Mouse (Mus musculus): Measurements from ENCODE around the gene Glrx5. TPM values are rescaled to one million over a fixed set of nuclear protein-coding genes. Genes with fewer than 3 reads are reported as not detected.

Gene Glrx5
- polyA plus RNA-seq (2014; fragmentation: Nextera tagmentation; extraction: Ambion mirVana) = 188 and 190 TPM in 2 replicates

- H3K4me3 ChIP-seq (ENCODE audit: low read depth, low read length) = peak within 1 kb of the TSS; percentile 92
- no peaks in the 10 kb centered on the region for H3K27me3 ChIP-seq (ENCODE audit: control insufficient read depth, insufficient read depth, low read length)
- H3K36me3 ChIP-seq (replicated peaks; ENCODE audit: control insufficient read depth, insufficient read depth, low read depth, low read length) = peaks cover 3% of the 10 kb centered on the region; the same call in 1 of the 2 replicates
- peak within 1 kb of the TSS; percentile 83 for H3K4me2 ChIP-seq (ENCODE audit: low read depth, low read length)
- peak; percentile 99 for ATAC-seq (replicated peaks; ENCODE audit: insufficient number of reproducible peaks, low FRiP score, low TSS enrichment, low read depth)
- peak within 1 kb of the TSS; percentile 59 for H3K27ac ChIP-seq (replicated peaks; ENCODE audit: low read depth, low read length)
- no peaks in the 10 kb centered on the region for H3K9me3 ChIP-seq (replicated peaks; ENCODE audit: control insufficient read depth, low read length)
- DNase-seq (ENCODE audit: low spot score) = peak; percentile 100
- peak within 1 kb of the TSS; percentile 87 for H3K9ac ChIP-seq (replicated peaks; ENCODE audit: low read length)
- under 1% methylated on average over 71 of the region's 72 CpGs for WGBS
- H3K4me1 ChIP-seq (ENCODE audit: control insufficient read depth, insufficient read depth, low read length) = peaks cover 2% of the 10 kb centered on the region; the same call in 1 of the 2 replicates
Observed at GRCm38 (mm10) chr12:105032147-105032831, at the start of gene Glrx5. Glrx5 (plus strand) TSS chr12:105032688.

- Histone ChIP-seq H3K4me2 (ENCODE audit: low read depth, low read length) (no peak overlapping the region), H3K4me1 (ENCODE audit: control insufficient read depth, insufficient read depth, low read length) (peaks cover 2% of the 10 kb centered on the region; the same call in 1 of the 2 replicates), H3K4me3 (ENCODE audit: low read depth, low read length) (no peak overlapping the region), H3K9me3 (replicated peaks; ENCODE audit: control insufficient read depth, low read length) (no peaks in the 10 kb centered on the region), H3K9ac (replicated peaks; ENCODE audit: low read length) (no peak overlapping the region), H3K27me3 (ENCODE audit: control insufficient read depth, insufficient read depth, low read length) (no peaks in the 10 kb centered on the region), H3K27ac (replicated peaks; ENCODE audit: low read depth, low read length) (no peak overlapping the region), H3K36me3 (replicated peaks; ENCODE audit: control insufficient read depth, insufficient read depth, low read depth, low read length) (no peaks in the 10 kb centered on the region)
- peak; percentile 82 for DNase-seq (ENCODE audit: low spot score)
- 26% methylated on average over 7 of the region's 7 CpGs for WGBS
- ATAC-seq (replicated peaks; ENCODE audit: insufficient number of reproducible peaks, low FRiP score, low TSS enrichment, low read depth) = no peak
Observed at GRCm38 (mm10) chr12:104983476-104983875, 49.0 kb upstream of the Glrx5 start.

GRCm38 (mm10) chr12:104985088-104985487, 47.4 kb upstream of the Glrx5 start:
- H3K9me3 ChIP-seq (replicated peaks; ENCODE audit: control insufficient read depth, low read length) = no peaks in the 10 kb centered on the region
- no peaks in the 10 kb centered on the region for H3K27me3 ChIP-seq (ENCODE audit: control insufficient read depth, insufficient read depth, low read length)
- ATAC-seq (replicated peaks; ENCODE audit: insufficient number of reproducible peaks, low FRiP score, low TSS enrichment, low read depth) (no peak), DNase-seq (ENCODE audit: low spot score) (no peak)
- WGBS = 84% methylated on average over 5 of the region's 5 CpGs
- no peak overlapping the region for H3K27ac ChIP-seq (replicated peaks; ENCODE audit: low read depth, low read length)
- H3K36me3 ChIP-seq (replicated peaks; ENCODE audit: control insufficient read depth, insufficient read depth, low read depth, low read length) = no peaks in the 10 kb centered on the region
- H3K9ac ChIP-seq (replicated peaks; ENCODE audit: low read length) = no peak overlapping the region
- H3K4me3 ChIP-seq (ENCODE audit: low read depth, low read length) = no peak overlapping the region
- H3K4me2 ChIP-seq (ENCODE audit: low read depth, low read length) = no peak overlapping the region
- H3K4me1 ChIP-seq (ENCODE audit: control insufficient read depth, insufficient read depth, low read length) = peaks cover 2% of the 10 kb centered on the region; the same call in 1 of the 2 replicates

- H3K27ac ChIP-seq (replicated peaks; ENCODE audit: low read depth, low read length) = no peak overlapping the region
- no peaks in the 10 kb centered on the region for H3K36me3 ChIP-seq (replicated peaks; ENCODE audit: control insufficient read depth, insufficient read depth, low read depth, low read length)
- DNase-seq (ENCODE audit: low spot score) (no peak), ATAC-seq (replicated peaks; ENCODE audit: insufficient number of reproducible peaks, low FRiP score, low TSS enrichment, low read depth) (no peak)
- H3K9me3 ChIP-seq (replicated peaks; ENCODE audit: control insufficient read depth, low read length) = no peaks in the 10 kb centered on the region
- no peak overlapping the region for H3K9ac ChIP-seq (replicated peaks; ENCODE audit: low read length)
- H3K4me2 ChIP-seq (ENCODE audit: low read depth, low read length) = no peak overlapping the region
- no peaks in the 10 kb centered on the region for H3K27me3 ChIP-seq (ENCODE audit: control insufficient read depth, insufficient read depth, low read length)
- H3K4me1 ChIP-seq (ENCODE audit: control insufficient read depth, insufficient read depth, low read length) = peaks cover 2% of the 10 kb centered on the region; the same call in 1 of the 2 replicates
- no peak overlapping the region for H3K4me3 ChIP-seq (ENCODE audit: low read depth, low read length)
- 90% methylated on average over 2 of the region's 2 CpGs for WGBS
Observed at GRCm38 (mm10) chr12:104986001-104986400, 46.5 kb upstream of the Glrx5 start.

- Histone ChIP-seq H3K4me1 (ENCODE audit: control insufficient read depth, insufficient read depth, low read length) (peaks cover 2% of the 10 kb centered on the region; the same call in 1 of the 2 replicates), H3K4me2 (ENCODE audit: low read depth, low read length) (no peak overlapping the region), H3K4me3 (ENCODE audit: low read depth, low read length) (no peak overlapping the region), H3K36me3 (replicated peaks; ENCODE audit: control insufficient read depth, insufficient read depth, low read depth, low read length) (no peaks in the 10 kb centered on the region), H3K27me3 (ENCODE audit: control insufficient read depth, insufficient read depth, low read length) (no peaks in the 10 kb centered on the region), H3K9me3 (replicated peaks; ENCODE audit: control insufficient read depth, low read length) (no peaks in the 10 kb centered on the region), H3K9ac (replicated peaks; ENCODE audit: low read length) (no peak overlapping the region), H3K27ac (replicated peaks; ENCODE audit: low read depth, low read length) (no peak overlapping the region)
- DNase-seq (ENCODE audit: low spot score) (no peak), ATAC-seq (replicated peaks; ENCODE audit: insufficient number of reproducible peaks, low FRiP score, low TSS enrichment, low read depth) (no peak)
- WGBS = 93% methylated on average over 9 of the region's 9 CpGs
Observed at GRCm38 (mm10) chr12:104986781-104987180, 45.7 kb upstream of the Glrx5 start.

GRCm38 (mm10) chr12:104987936-104988335, 44.6 kb upstream of the Glrx5 start:
- no peak for DNase-seq (ENCODE audit: low spot score)
- 53% methylated on average over 7 of the region's 7 CpGs for WGBS
- H3K9me3 ChIP-seq (replicated peaks; ENCODE audit: control insufficient read depth, low read length) = no peaks in the 10 kb centered on the region

GRCm38 (mm10) chr12:104990741-104991454, 41.6 kb upstream of the Glrx5 start:
- WGBS = 88% methylated on average over 13 of the region's 13 CpGs
- Histone ChIP-seq H3K4me3 (ENCODE audit: low read depth, low read length) (no peak overlapping the region), H3K9ac (replicated peaks; ENCODE audit: low read length) (no peak overlapping the region), H3K27ac (replicated peaks; ENCODE audit: low read depth, low read length) (no peak overlapping the region), H3K4me1 (ENCODE audit: control insufficient read depth, insufficient read depth, low read length) (no peaks in the 10 kb centered on the region), H3K27me3 (ENCODE audit: control insufficient read depth, insufficient read depth, low read length) (no peaks in the 10 kb centered on the region), H3K4me2 (ENCODE audit: low read depth, low read length) (no peak overlapping the region), H3K9me3 (replicated peaks; ENCODE audit: control insufficient read depth, low read length) (no peaks in the 10 kb centered on the region), H3K36me3 (replicated peaks; ENCODE audit: control insufficient read depth, insufficient read depth, low read depth, low read length) (no peaks in the 10 kb centered on the region)
- ATAC-seq (replicated peaks; ENCODE audit: insufficient number of reproducible peaks, low FRiP score, low TSS enrichment, low read depth) (no peak), DNase-seq (ENCODE audit: low spot score) (no peak)

More at GRCm38 (mm10) chr12:104987936-104988335, 44.6 kb upstream of the Glrx5 start:
- Histone ChIP-seq H3K27ac (replicated peaks; ENCODE audit: low read depth, low read length) (no peak overlapping the region), H3K36me3 (replicated peaks; ENCODE audit: control insufficient read depth, insufficient read depth, low read depth, low read length) (no peaks in the 10 kb centered on the region), H3K27me3 (ENCODE audit: control insufficient read depth, insufficient read depth, low read length) (no peaks in the 10 kb centered on the region), H3K9ac (replicated peaks; ENCODE audit: low read length) (no peak overlapping the region), H3K4me1 (ENCODE audit: control insufficient read depth, insufficient read depth, low read length) (peaks cover 2% of the 10 kb centered on the region; the same call in 1 of the 2 replicates), H3K4me2 (ENCODE audit: low read depth, low read length) (no peak overlapping the region), H3K4me3 (ENCODE audit: low read depth, low read length) (no peak overlapping the region)
- no peak for ATAC-seq (replicated peaks; ENCODE audit: insufficient number of reproducible peaks, low FRiP score, low TSS enrichment, low read depth)
